In the genomic region with DNA sequence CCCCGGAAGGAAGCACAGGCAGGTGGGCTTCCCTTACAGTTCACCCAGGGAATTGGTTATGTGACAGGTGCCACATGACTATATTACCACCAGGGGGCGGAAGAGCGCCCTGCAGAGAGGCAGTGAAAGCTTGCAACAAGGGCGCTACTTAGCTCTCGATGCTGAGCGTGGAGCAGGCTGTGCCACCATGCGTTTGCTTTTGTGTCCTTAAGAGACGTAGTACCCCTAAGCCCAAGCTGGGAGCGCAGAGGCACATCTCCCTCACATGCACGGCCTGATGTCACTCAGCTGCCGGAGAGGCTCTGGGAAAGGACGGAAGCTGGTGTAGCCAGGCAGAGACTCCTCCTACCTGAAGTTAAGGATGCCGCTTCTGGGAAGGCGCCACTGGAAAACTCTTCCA, we compare ENCODE assay signal across 8 mouse cellular contexts. TPM values are rescaled to one million over a fixed set of nuclear protein-coding genes. Genes with fewer than 3 reads are reported as not detected.
A peak's percentile ranks its signal among the peaks of the same experiment; 100 is the strongest.
DNase-seq lines count a peak whose midpoint lies in the region; ATAC-seq and TF ChIP-seq lines count a peak whose summit lies in the region.

No protein-coding gene starts in this region.

- H3K27ac ChIP-seq in embryonic fibroblast, embryonic 13.5 days (ENCODE audit: insufficient read depth, low read length) = no peak overlapping the region
- no peak overlapping the region for H3K27ac ChIP-seq in heart, embryonic 14.5 days (replicated peaks in 1 of 2; ENCODE audit: control insufficient read depth in 1 of 2, insufficient read depth in 1 of 2, low read depth in 2 of 2, low read length in 2 of 2)
- no peak overlapping the region for H3K27ac ChIP-seq in liver, embryonic 13.5 days
- H3K27ac ChIP-seq in stomach, embryonic 16.5 days (ENCODE audit: low read length) = no peak overlapping the region

- peak; percentile 86 for DNase-seq in CD4-positive, CD25-positive, alpha-beta regulatory T cell, adult 2 months (ENCODE audit: low read depth, low spot score)
- DNase-seq in brain, adult 2 months (ENCODE audit: low read depth, low spot score) = peak; percentile 92
- peak; percentile 84 for DNase-seq in kidney, postnatal 10 days
- DNase-seq in liver, embryonic 13.5 days = peak; percentile 43
- peak; percentile 78 for DNase-seq in neural tube, embryonic 10.5 days (ENCODE audit: extremely low spot score, low spot score)

- 2% methylated on average over 14 of the region's 14 CpGs for WGBS in heart, embryonic 14.5 days
- 24% methylated on average over 14 of the region's 14 CpGs for WGBS in liver, embryonic 13.5 days (ENCODE audit: insufficient replicate concordance)
- WGBS in stomach, embryonic 16.5 days = 5% methylated on average over 14 of the region's 14 CpGs

- peaks cover 2% of the 10 kb centered on the region; the same call in 1 of the 2 replicates for H3K4me1 ChIP-seq in embryonic fibroblast, embryonic 13.5 days (ENCODE audit: control insufficient read depth, insufficient read depth, low read length)
- peaks cover 14 to 22% of the 10 kb centered on the region in 2 experiments for H3K4me1 ChIP-seq in heart, embryonic 14.5 days (ENCODE audit: control insufficient read depth in 2 of 2, insufficient read depth in 2 of 2, low read length in 2 of 2)
- H3K4me1 ChIP-seq in liver, embryonic 13.5 days (replicated peaks) = no peaks in the 10 kb centered on the region
- peaks cover 10% of the 10 kb centered on the region for H3K4me1 ChIP-seq in stomach, embryonic 16.5 days (ENCODE audit: control insufficient read depth, insufficient read depth, low read length)

- no peaks in the 10 kb centered on the region for H3K27me3 ChIP-seq in heart, embryonic 14.5 days (ENCODE audit: control insufficient read depth, insufficient read depth, low read length)
- no peaks in the 10 kb centered on the region for H3K27me3 ChIP-seq in liver, embryonic 13.5 days
- no peaks in the 10 kb centered on the region for H3K27me3 ChIP-seq in stomach, embryonic 16.5 days (ENCODE audit: control insufficient read depth, insufficient read depth, low read length)

- no peak for ATAC-seq in heart, embryonic 14.5 days (ENCODE audit: insufficient number of reproducible peaks, insufficient read depth, low FRiP score, low read depth)
- ATAC-seq in liver, embryonic 13.5 days (ENCODE audit: low read depth) = 0 out of 2 replicates have a peak, but pooled peaks have one; percentile 29
- ATAC-seq in stomach, embryonic 16.5 days (ENCODE audit: insufficient read depth, low FRiP score) = peak; percentile 35; the same call in 1 of the 2 replicates

- peak overlapping the region; percentile 71 for H3K4me2 ChIP-seq in heart, embryonic 14.5 days (ENCODE audit: low read length)
- H3K4me2 ChIP-seq in liver, embryonic 13.5 days = peak overlapping the region; percentile 53
- H3K4me2 ChIP-seq in stomach, embryonic 16.5 days (ENCODE audit: low read depth, low read length) = peak overlapping the region; percentile 62

- TF ChIP-seq CTCF in embryonic fibroblast, embryonic 13.5 days (IDR thresholded peaks at IDR 0.05; ENCODE audit: borderline replicate concordance, insufficient read depth, low read length) = peak; percentile 92

- peak overlapping the region; percentile 49 for H3K9ac ChIP-seq in heart, embryonic 14.5 days (ENCODE audit: low read length)
- no peak overlapping the region for H3K9ac ChIP-seq in liver, embryonic 13.5 days
- peak overlapping the region; percentile 51 for H3K9ac ChIP-seq in stomach, embryonic 16.5 days (ENCODE audit: low read length)

- no peaks in the 10 kb centered on the region for H3K9me3 ChIP-seq in heart, embryonic 14.5 days (ENCODE audit: control insufficient read depth, low read length)
- no peaks in the 10 kb centered on the region; the same call in 1 of the 2 replicates for H3K9me3 ChIP-seq in liver, embryonic 13.5 days (replicated peaks)
- H3K9me3 ChIP-seq in stomach, embryonic 16.5 days (replicated peaks; ENCODE audit: control insufficient read depth, low read length) = no peaks in the 10 kb centered on the region

- no peak overlapping the region for H3K4me3 ChIP-seq in embryonic fibroblast, embryonic 13.5 days (ENCODE audit: insufficient read depth, low read length)
- H3K4me3 ChIP-seq in heart, embryonic 14.5 days (ENCODE audit: control insufficient read depth in 1 of 2, insufficient read depth in 1 of 2, low read depth in 1 of 2, low read length in 2 of 2) = peak overlapping the region; percentile 30 to 49
- peak overlapping the region; percentile 29; the same call in 1 of the 2 replicates for H3K4me3 ChIP-seq in liver, embryonic 13.5 days (replicated peaks)
- H3K4me3 ChIP-seq in stomach, embryonic 16.5 days (replicated peaks; ENCODE audit: low read length) = peak overlapping the region; percentile 42

- no peaks in the 10 kb centered on the region for H3K36me3 ChIP-seq in heart, embryonic 14.5 days (ENCODE audit: control insufficient read depth, insufficient read depth, low read length)
- peaks cover 4% of the 10 kb centered on the region; the same call in 1 of the 2 replicates for H3K36me3 ChIP-seq in liver, embryonic 13.5 days
- no peaks in the 10 kb centered on the region for H3K36me3 ChIP-seq in stomach, embryonic 16.5 days (ENCODE audit: control insufficient read depth, insufficient read depth, low read length)

- TF ChIP-seq POLR2A in embryonic fibroblast, embryonic 13.5 days (IDR thresholded peaks at IDR 0.05; ENCODE audit: low read depth, low read length) = no peak

RNA-seq across cellular contexts. Expression of gene Pstpip1, which starts 28.8 kb away (rescaled TPM):
- 2.6 and 4.1 TPM in 2 replicates for polyA plus RNA-seq in embryonic fibroblast, embryonic 13.5 days (2011; ENCODE audit: insufficient read length, low read depth, missing spikeins)
- polyA plus RNA-seq in heart, embryonic 14.5 days (2014; fragmentation: Nextera tagmentation; extraction: Ambion mirVana) = 0.55 and 0.82 TPM in 2 replicates
- polyA plus RNA-seq in liver, embryonic 13.5 days (2015; fragmentation: Nextera tagmentation; extraction: Ambion mirVana) = 2.8 TPM in 2 replicates
- polyA plus RNA-seq in stomach, embryonic 16.5 days (2015; fragmentation: Nextera tagmentation; extraction: Ambion mirVana) = 2.4 and 2.6 TPM in 2 replicates

RNA-seq across cellular contexts. Expression of gene Tspan3, which starts 46.7 kb away (rescaled TPM):
- polyA plus RNA-seq in embryonic fibroblast, embryonic 13.5 days (2011; ENCODE audit: insufficient read length, low read depth, missing spikeins) = 178 and 183 TPM in 2 replicates
- polyA plus RNA-seq in heart, embryonic 14.5 days (2014; fragmentation: Nextera tagmentation; extraction: Ambion mirVana) = 469 and 487 TPM in 2 replicates
- 46.5 TPM in 2 replicates for polyA plus RNA-seq in liver, embryonic 13.5 days (2015; fragmentation: Nextera tagmentation; extraction: Ambion mirVana)
- polyA plus RNA-seq in stomach, embryonic 16.5 days (2015; fragmentation: Nextera tagmentation; extraction: Ambion mirVana) = 399 and 420 TPM in 2 replicates
